Mouse (Mus musculus): ENCODE data around the gene Fads6.

- TF ChIP-seq CTCF (IDR thresholded peaks at IDR 0.05; ENCODE audit: extremely low read depth, insufficient read depth, insufficient read length, insufficient replicate concordance) (no peak), POLR2A (IDR thresholded peaks at IDR 0.05; ENCODE audit: low read depth, low read length) (no peak)
These were observed 10.1 kb downstream of the Fads6 start for GRCm38 (mm10) chr11:115287386-115287785.

All from spleen, adult 2 months (tissue).